ENCODE assay signal across 12 mouse cellular contexts in the genomic region with DNA sequence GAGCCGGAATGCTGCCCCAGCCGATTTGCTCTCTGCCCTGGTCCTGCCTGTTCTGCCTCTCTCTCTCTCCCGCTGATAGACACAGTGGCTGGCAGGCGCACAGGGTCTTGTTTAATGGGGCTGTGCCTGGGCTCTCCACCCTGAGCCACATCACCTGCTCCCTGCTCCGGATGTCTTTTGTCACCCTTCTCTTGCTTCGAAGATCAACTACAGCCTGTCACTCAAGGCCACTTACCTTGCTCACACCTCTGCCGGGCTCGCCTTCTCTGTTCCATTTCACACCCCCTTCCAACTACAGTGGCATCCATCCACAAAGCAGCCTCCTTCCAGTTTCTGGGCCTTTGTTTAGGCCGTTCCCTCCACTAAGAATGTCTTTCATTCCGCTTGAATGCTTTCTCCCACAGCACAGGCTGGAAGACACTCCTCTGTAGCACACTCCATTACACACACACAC. TPM values are rescaled to one million over a fixed set of nuclear protein-coding genes. Genes with fewer than 3 reads are reported as not detected.
DNase-seq lines count a peak whose midpoint lies in the region; ATAC-seq and TF ChIP-seq lines count a peak whose summit lies in the region.
"Had no signal": no experiment of that assay in that cellular context is flagged by ENCODE, and none has a peak within 500 bp of the region (broad histone marks: within the 10 kb centered on the region; RNA-seq: fewer than 3 reads in every experiment).

No protein-coding gene starts in this region.

- no peaks in the 10 kb centered on the region for H3K36me3 ChIP-seq in kidney, embryonic 15.5 days
- H3K36me3 ChIP-seq in hindbrain, embryonic 12.5 days: no peaks in the 10 kb centered on the region
- H3K36me3 ChIP-seq in midbrain, postnatal 0 days (ENCODE audit: insufficient read depth, low read length): no peaks in the 10 kb centered on the region
- H3K36me3 ChIP-seq: liver, embryonic 13.5 days had no signal

- no peak overlapping the region for H3K9ac ChIP-seq in kidney, embryonic 15.5 days
- peak overlapping the region; percentile 35 for H3K9ac ChIP-seq in hindbrain, embryonic 12.5 days
- H3K9ac ChIP-seq in midbrain, postnatal 0 days (replicated peaks; ENCODE audit: low read length, poor library complexity, severe bottlenecking): no peak overlapping the region
- H3K9ac ChIP-seq: liver, embryonic 13.5 days had no signal

- no peak for DNase-seq in kidney, postnatal 25 days
- DNase-seq in embryo, embryonic 9.5 days (ENCODE audit: extremely low spot score): peak; percentile 49
- DNase-seq in midbrain, postnatal 0 days (ENCODE audit: low spot score): no peak
- DNase-seq in cerebellum, adult 9-10 months: no peak
- no peak for DNase-seq in c-Kit-positive CD71-positive TER-119-positive erythroid progenitor cells, embryonic 14.5 days (ENCODE audit: low spot score)
- no peak for DNase-seq in thymus, postnatal 10 days (ENCODE audit: low spot score in 2 of 2)
- DNase-seq: B cell, adult 2 months; gastrocnemius, adult 2 months; liver, embryonic 13.5 days had no signal

- peak; percentile 80 for ATAC-seq in kidney, embryonic 15.5 days (replicated peaks; ENCODE audit: low FRiP score)
- ATAC-seq in hindbrain, embryonic 12.5 days (ENCODE audit: low FRiP score): peak; percentile 64
- ATAC-seq in midbrain, postnatal 0 days (ENCODE audit: low FRiP score): no peak

- peaks cover 48% of the 10 kb centered on the region for H3K4me1 ChIP-seq in kidney, embryonic 15.5 days
- peaks cover 86% of the 10 kb centered on the region for H3K4me1 ChIP-seq in hindbrain, embryonic 12.5 days
- H3K4me1 ChIP-seq in midbrain, postnatal 0 days (ENCODE audit: insufficient read depth, low read length): peaks cover 9% of the 10 kb centered on the region; the same call in 1 of the 2 replicates
- H3K4me1 ChIP-seq: liver, embryonic 13.5 days had no signal

- H3K27me3 ChIP-seq in kidney, embryonic 15.5 days: no peaks in the 10 kb centered on the region
- no peaks in the 10 kb centered on the region for H3K27me3 ChIP-seq in hindbrain, embryonic 12.5 days
- no peaks in the 10 kb centered on the region for H3K27me3 ChIP-seq in midbrain, postnatal 0 days (ENCODE audit: insufficient read depth, low read length)
- H3K27me3 ChIP-seq: liver, embryonic 13.5 days had no signal

- peak overlapping the region; percentile 85 for H3K27ac ChIP-seq in kidney, embryonic 15.5 days
- peak overlapping the region; percentile 89 for H3K27ac ChIP-seq in hindbrain, embryonic 12.5 days
- peak overlapping the region; percentile 12; the same call in 1 of the 2 replicates for H3K27ac ChIP-seq in midbrain, postnatal 0 days (ENCODE audit: low read depth, low read length)
- H3K27ac ChIP-seq: gastrocnemius, adult 2 months; liver, embryonic 13.5 days had no signal

- 0 out of 2 replicates have a peak overlapping the region, but pooled peaks have one; percentile 12 for H3K4me2 ChIP-seq in kidney, embryonic 15.5 days
- H3K4me2 ChIP-seq in hindbrain, embryonic 12.5 days (replicated peaks): peak overlapping the region; percentile 27
- H3K4me2 ChIP-seq in midbrain, postnatal 0 days (ENCODE audit: low read depth, low read length, poor library complexity, severe bottlenecking): no peak overlapping the region
- H3K4me2 ChIP-seq: liver, embryonic 13.5 days had no signal

- 30% methylated on average over 10 of the region's 10 CpGs for WGBS in kidney, embryonic 15.5 days
- WGBS in hindbrain, embryonic 12.5 days: 14% methylated on average over 10 of the region's 10 CpGs
- WGBS in midbrain, postnatal 0 days: 24% methylated on average over 10 of the region's 10 CpGs

- no peak for TF ChIP-seq CTCF in midbrain, postnatal 0 days (IDR thresholded peaks at IDR 0.05)

- no peak overlapping the region for H3K4me3 ChIP-seq in kidney, embryonic 15.5 days (replicated peaks)
- no peak overlapping the region for H3K4me3 ChIP-seq in hindbrain, embryonic 12.5 days
- no peak overlapping the region for H3K4me3 ChIP-seq in midbrain, postnatal 0 days (ENCODE audit: low read depth, low read length)
- H3K4me3 ChIP-seq: gastrocnemius, adult 2 months; liver, embryonic 13.5 days; megakaryocyte, embryonic 14.5 days had no signal

- no peaks in the 10 kb centered on the region for H3K9me3 ChIP-seq in kidney, embryonic 15.5 days (replicated peaks)
- no peaks in the 10 kb centered on the region for H3K9me3 ChIP-seq in hindbrain, embryonic 12.5 days (replicated peaks)
- no peaks in the 10 kb centered on the region for H3K9me3 ChIP-seq in midbrain, postnatal 0 days (ENCODE audit: low read length)
- H3K9me3 ChIP-seq: liver, embryonic 13.5 days; megakaryocyte, embryonic 14.5 days had no signal

RNA-seq across cellular contexts. Expression of a gene that starts 15.7 kb away (rescaled TPM):
- polyA plus RNA-seq in kidney, embryonic 15.5 days (2015; fragmentation: Nextera tagmentation; extraction: Ambion mirVana): 7.1 and 8.7 TPM in 2 replicates
- polyA plus RNA-seq in hindbrain, embryonic 12.5 days (2016; fragmentation: Nextera tagmentation; extraction: Ambion mirVana): 25.4 and 30.8 TPM in 2 replicates
- total RNA-seq in midbrain, postnatal 0 days (2014; rRNA removed): 149 and 202 TPM in 2 replicates
- 13.6 and 15.6 TPM in 2 replicates for polyA plus RNA-seq in midbrain, postnatal 0 days (2015; fragmentation: Nextera tagmentation; extraction: Ambion mirVana)

Comparison
In these comparisons a context has a peak if more than half of its experiments do, and no peak if none do; other contexts are left out.
1. H3K27ac ChIP-seq: peak in every context shown above with its lines; median percentile 89 in hindbrain, embryonic 12.5 days; 85 in kidney, embryonic 15.5 days; 12 in midbrain, postnatal 0 days.